Mouse (Mus musculus) CH12.LX (cell line): ENCODE measurements around the gene C2cd3. TPM values are rescaled to one million over a fixed set of nuclear protein-coding genes. Genes with fewer than 3 reads are reported as not detected.

Experiments
- DNase-seq: peaks from one replicate; pipeline ENCODE4 v3.0.0-alpha.2; 2013; ENCODE audit errors: extremely low read depth
- H3K27ac ChIP-seq: 2 replicates; pipeline ENCODE4 v1.5.1; 2012; ENCODE audit warnings: low read depth, mild to moderate bottlenecking, control low read depth, moderate library complexity; ENCODE audit not compliant: insufficient read depth
- H3K27me3 ChIP-seq: replicated peaks from 2 replicates; pipeline ENCODE3; 2012; ENCODE audit warnings: inconsistent platforms
- H3K36me3 ChIP-seq, 2 experiments: replicated peaks in 1 of 2; 2 replicates each; pipeline versions ENCODE3 to v1.6.1; 2012; ENCODE audit warnings: inconsistent platforms in 1 of 2, low read length in 1 of 2, mild to moderate bottlenecking in 1 of 2, mixed read lengths in 1 of 2, moderate library complexity in 1 of 2; ENCODE audit not compliant: control insufficient read depth in 1 of 2, insufficient read depth in 1 of 2
- H3K4me1 ChIP-seq, 2 experiments: 2 replicates each; pipeline ENCODE4 v1.6.1; 2012; ENCODE audit warnings: inconsistent platforms in 1 of 2, moderate library complexity in 1 of 2; ENCODE audit not compliant: insufficient read depth in 2 of 2, control insufficient read depth in 1 of 2
- H3K4me2 ChIP-seq: 2 replicates; pipeline ENCODE4 v1.6.1; 2012; ENCODE audit warnings: low read depth, mild to moderate bottlenecking, control low read depth; ENCODE audit not compliant: poor library complexity, insufficient read depth, severe bottlenecking
- H3K4me3 ChIP-seq, 3 experiments: fragments of 150-350 bp in 1 of 3; sonication (generic) in 1 of 3; replicated peaks in 1 of 3; 2 replicates each; pipeline versions ENCODE3 to v1.5.1; 2011 to 2012; ENCODE audit warnings: low read depth in 2 of 3, low read length in 2 of 3, mild to moderate bottlenecking in 2 of 3, moderate library complexity in 2 of 3, control low read depth in 1 of 3, improper control_type of control experiment in 1 of 3, inconsistent platforms in 1 of 3, mixed read lengths in 1 of 3; ENCODE audit not compliant: poor library complexity in 1 of 3
- H3K79me2 ChIP-seq: replicated peaks from 2 replicates; pipeline ENCODE4 v1.6.1; 2012; ENCODE audit warnings: mild to moderate bottlenecking, moderate library complexity; ENCODE audit not compliant: control insufficient read depth, poor library complexity, insufficient read depth, severe bottlenecking; ENCODE audit errors: extremely low read depth
- H3K9ac ChIP-seq: 2 replicates; pipeline ENCODE4 v1.6.1; 2012; ENCODE audit warnings: low read depth, mild to moderate bottlenecking, control low read depth, moderate library complexity; ENCODE audit not compliant: insufficient read depth
- H3K9me3 ChIP-seq: replicated peaks from 2 replicates; pipeline ENCODE3; 2012; ENCODE audit warnings: low read length, inconsistent platforms, mixed read lengths
- BHLHE40 ChIP-seq: IDR thresholded peaks from 2 replicates; pipeline ENCODE4 v1.6.1; 2011; ENCODE audit warnings: mild to moderate bottlenecking, low read depth, low read length, improper control_type of control experiment
- CHD2 ChIP-seq: IDR thresholded peaks from 2 replicates; pipeline ENCODE4 v1.6.1; 2011; ENCODE audit warnings: low read length, improper control_type of control experiment
- ELF1 ChIP-seq: IDR thresholded peaks from 2 replicates; pipeline ENCODE4 v1.6.1; 2014; ENCODE audit warnings: low read depth, mild to moderate bottlenecking, inconsistent platforms, low read length, improper control_type of control experiment
- EP300 ChIP-seq: IDR thresholded peaks from 2 replicates; pipeline ENCODE4 v1.6.1; 2011; ENCODE audit warnings: low read length, improper control_type of control experiment
- ETS1 ChIP-seq: conservative IDR thresholded peaks from 2 replicates; pipeline ENCODE4 v1.6.1; 2012; ENCODE audit warnings: low read depth, mild to moderate bottlenecking, inconsistent platforms, low read length, improper control_type of control experiment, moderate library complexity
- GABPA ChIP-seq: IDR thresholded peaks from 2 replicates; pipeline ENCODE4 v1.6.1; 2012; ENCODE audit warnings: low read depth, low read length, improper control_type of control experiment, inconsistent platforms; ENCODE audit not compliant: insufficient replicate concordance
- HCFC1 ChIP-seq: IDR thresholded peaks from 2 replicates; pipeline ENCODE4 v1.6.1; 2012; ENCODE audit warnings: low read depth, mild to moderate bottlenecking, inconsistent platforms, low read length, improper control_type of control experiment
- IRF4 ChIP-seq: IDR thresholded peaks from 2 replicates; pipeline ENCODE4 v1.6.1; 2014; ENCODE audit warnings: low read depth, mild to moderate bottlenecking, inconsistent platforms, low read length, improper control_type of control experiment
- JUN ChIP-seq: IDR thresholded peaks from 2 replicates; pipeline ENCODE4 v1.6.1; 2011; ENCODE audit warnings: low read depth, mild to moderate bottlenecking, low read length, improper control_type of control experiment, moderate library complexity; ENCODE audit not compliant: insufficient read depth
- MAFK ChIP-seq: IDR thresholded peaks from 2 replicates; pipeline ENCODE4 v1.6.1; 2011; ENCODE audit warnings: low read length, improper control_type of control experiment; ENCODE audit not compliant: insufficient replicate concordance
- MAX ChIP-seq: IDR thresholded peaks from 2 replicates; pipeline ENCODE4 v1.6.1; 2011; ENCODE audit warnings: low read length, improper control_type of control experiment
- MAZ ChIP-seq: IDR thresholded peaks from 2 replicates; pipeline ENCODE4 v1.6.1; 2012; ENCODE audit warnings: low read depth, mild to moderate bottlenecking, inconsistent platforms, low read length, improper control_type of control experiment, moderate library complexity
- NELFE ChIP-seq: IDR thresholded peaks from 2 replicates; pipeline ENCODE4 v1.6.1; 2011; ENCODE audit warnings: low read depth, low read length, improper control_type of control experiment
- POLR2AphosphoS2 ChIP-seq: IDR thresholded peaks from 2 replicates; pipeline ENCODE4 v1.6.1; 2011; ENCODE audit warnings: low read depth, low read length, improper control_type of control experiment
- RCOR1 ChIP-seq: conservative IDR thresholded peaks from 2 replicates; pipeline ENCODE4 v1.6.1; 2012; ENCODE audit warnings: low read depth, mild to moderate bottlenecking, inconsistent platforms, low read length, improper control_type of control experiment
- SIN3A ChIP-seq: IDR thresholded peaks from 2 replicates; pipeline ENCODE4 v1.6.1; 2012; ENCODE audit warnings: low read length, improper control_type of control experiment, inconsistent platforms
- SMC3 ChIP-seq: IDR thresholded peaks from 2 replicates; pipeline ENCODE4 v1.6.1; 2011; ENCODE audit warnings: low read depth, low read length, improper control_type of control experiment
- TBP ChIP-seq: conservative IDR thresholded peaks from 2 replicates; pipeline ENCODE4 v1.6.1; 2011; ENCODE audit warnings: low read depth, low read length, improper control_type of control experiment
- TCF12 ChIP-seq: IDR thresholded peaks from 2 replicates; pipeline ENCODE4 v1.6.1; 2014; ENCODE audit warnings: low read depth, mild to moderate bottlenecking, inconsistent platforms, low read length, improper control_type of control experiment
- UBTF ChIP-seq: IDR thresholded peaks from 2 replicates; pipeline ENCODE4 v1.6.1; 2012; ENCODE audit warnings: low read depth, mild to moderate bottlenecking, inconsistent platforms, low read length, improper control_type of control experiment, moderate library complexity
- USF1 ChIP-seq: IDR thresholded peaks from 2 replicates; pipeline ENCODE4 v1.6.1; 2014; ENCODE audit warnings: low read depth, mild to moderate bottlenecking, inconsistent platforms, low read length, improper control_type of control experiment
- USF2 ChIP-seq: conservative IDR thresholded peaks from 2 replicates; pipeline ENCODE4 v1.6.1; 2011; ENCODE audit warnings: low read depth, low read length, improper control_type of control experiment
- ZMIZ1 ChIP-seq: IDR thresholded peaks from 2 replicates; pipeline ENCODE4 v1.6.1; 2012; ENCODE audit warnings: low read depth, mild to moderate bottlenecking, inconsistent platforms, low read length, improper control_type of control experiment
- ZNF384 ChIP-seq: IDR thresholded peaks from 2 replicates; pipeline ENCODE4 v1.6.1; 2012; ENCODE audit warnings: low read depth, low read length, improper control_type of control experiment, inconsistent platforms
- dilution Hi-C: fragments of 300-500 bp; cut with MboI; formaldehyde crosslinking; loops from 2 replicates; pipeline ENCODE4 v1.14.3; 2020; ENCODE audit warnings: low sequenced_read_pairs; ENCODE audit not compliant: extremely low pct_unique_long_range_greater_than_20kb, extremely low pct_ligation_motif_present
- in situ Hi-C: fragments of 300-500 bp; cut with MboI; formaldehyde crosslinking; loops from 3 replicates; pipeline ENCODE4 v1.14.3; 2019; ENCODE audit warnings: low sequenced_read_pairs, low pct_ligation_motif_present, low pct_unique_long_range_greater_than_20kb, mixed read lengths
- polyA plus RNA-seq: library from polyadenylated mRNA; unstranded; fragments of >175 nt; gene quantifications from 2 replicates; pipeline ENCODE4 v1.2.1, GENCODE M21; 2012; ENCODE audit warnings: low read depth; ENCODE audit not compliant: insufficient read length
- total RNA-seq, 2 experiments: library from RNA; depleted of rRNA; stranded (reverse); fragments of 300-350 nt in 1 of 2; fragments of >200 nt in 1 of 2; gene quantifications; 2 replicates each; pipeline ENCODE4 v1.2.3; 2012 to 2014

Gene C2cd3
- total and polyA plus RNA-seq, 3 experiments, result 11.7 to 25.0 (median 16.7) TPM

DNA sequence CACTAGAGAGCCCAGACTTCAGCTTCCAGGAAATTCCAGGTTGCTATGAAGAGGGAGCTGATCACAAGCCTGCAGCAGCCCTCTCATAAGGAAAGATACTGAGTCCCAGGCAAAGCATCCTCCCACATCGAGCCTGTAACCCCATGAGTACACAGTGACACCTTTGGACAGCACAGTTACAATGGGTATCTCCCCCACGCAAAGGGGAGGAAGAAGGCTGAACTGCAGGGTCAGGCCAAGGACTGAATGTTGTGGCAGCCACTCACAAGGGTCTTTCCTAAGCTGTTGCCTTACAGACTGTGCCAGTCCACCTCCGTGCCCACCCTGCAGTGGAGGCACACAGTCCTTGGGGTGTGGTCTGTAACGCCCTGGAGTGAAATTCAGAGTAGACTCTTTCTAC is 134.5 kb downstream of the C2cd3 start:
- dilution Hi-C loops, result no loop called here
- Histone ChIP-seq H3K79me2 (no peaks in the 10 kb centered on the region), H3K4me2 (0 out of 2 replicates have a peak overlapping the region, but pooled peaks have one; percentile 14), H3K36me3 (peaks cover 2 to 60% of the 10 kb centered on the region in 2 experiments), H3K27me3 (no peaks in the 10 kb centered on the region), H3K4me1 (peaks cover 28 to 85% of the 10 kb centered on the region in 2 experiments), H3K4me3 (no peak overlapping the region), H3K9ac (no peak overlapping the region), H3K9me3 (no peaks in the 10 kb centered on the region), H3K27ac (peak overlapping the region; percentile 68)
- DNase-seq, result no peak
- in situ Hi-C loops, result no loop called here
- TF ChIP-seq TCF12 (0 out of 2 replicates have a peak, but pooled peaks have one; percentile 8), NELFE (no peak)
- TF ChIP-seq, all 38 proteins: peak for 1

DNA sequence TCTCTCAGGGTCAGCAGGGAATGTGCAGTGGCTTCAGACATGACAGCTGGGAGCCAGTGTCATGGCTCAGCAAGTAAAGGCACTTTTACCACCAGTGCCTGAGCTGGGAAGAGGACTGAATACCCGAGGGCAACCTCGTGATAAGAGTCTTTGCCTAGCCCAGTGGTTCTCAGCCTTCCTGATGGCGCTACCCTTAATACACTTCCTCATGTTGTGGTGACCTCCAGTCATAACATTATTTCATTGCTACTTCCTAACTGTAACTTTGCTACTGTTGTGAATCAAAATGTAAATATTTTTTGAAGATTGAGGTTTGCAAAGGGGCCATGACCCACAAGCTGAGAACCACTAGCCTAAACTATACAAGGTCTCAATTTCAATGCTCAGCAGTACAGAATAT is 136.6 kb downstream of the C2cd3 start:
- TF ChIP-seq IRF4, result peak; percentile 46; the same call in 1 of the 2 replicates
- TF ChIP-seq MAFK, result no peak
- no peak for TF ChIP-seq USF1
- no peak for TF ChIP-seq ZMIZ1
- peak; percentile 51 for TF ChIP-seq EP300
- TF ChIP-seq, all 38 proteins: peak for 2
- DNase-seq, result peak; percentile 61
- Histone ChIP-seq H3K4me3 (no peak overlapping the region), H3K36me3 (peaks cover 2 to 46% of the 10 kb centered on the region in 2 experiments), H3K4me1 (peaks cover 25 to 73% of the 10 kb centered on the region in 2 experiments), H3K4me2 (no peak overlapping the region), H3K9ac (no peak overlapping the region; the same call in 1 of the 2 replicates), H3K9me3 (no peaks in the 10 kb centered on the region), H3K79me2 (no peaks in the 10 kb centered on the region), H3K27ac (no peak overlapping the region), H3K27me3 (no peaks in the 10 kb centered on the region)
- in situ Hi-C loops, result no loop called here
- dilution Hi-C loops, result no loop called here

DNA sequence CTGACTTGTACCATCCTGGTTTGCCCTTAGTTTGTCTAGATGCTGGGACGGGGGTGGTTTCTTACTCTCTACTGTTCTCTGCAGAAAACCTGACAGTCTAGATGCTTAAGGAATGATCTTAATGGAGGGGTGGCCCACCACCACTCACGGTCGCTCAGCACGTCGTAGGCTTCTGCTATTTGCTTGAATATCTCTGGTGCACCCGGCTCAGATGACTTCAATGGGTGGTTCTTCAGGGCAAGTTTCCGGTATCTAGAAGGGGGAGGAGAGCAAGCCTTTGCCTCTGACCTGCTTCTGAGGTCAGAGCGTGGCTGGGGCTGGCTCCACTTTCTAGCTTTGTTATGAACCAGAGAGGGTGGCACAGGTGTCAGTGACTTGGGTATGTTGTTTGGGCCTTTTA is 139.6 kb downstream of the C2cd3 start:
- Histone ChIP-seq H3K4me1 (peaks cover 13 to 46% of the 10 kb centered on the region in 2 experiments), H3K27me3 (no peaks in the 10 kb centered on the region), H3K4me2 (peak overlapping the region; percentile 79), H3K9me3 (no peaks in the 10 kb centered on the region), H3K36me3 (peaks cover 1 to 22% of the 10 kb centered on the region in 2 experiments), H3K79me2 (no peaks in the 10 kb centered on the region), H3K9ac (peak overlapping the region; percentile 70), H3K4me3 (peak overlapping the region; percentile 70 to 78 (median 70)), H3K27ac (peak overlapping the region; percentile 39)
- dilution Hi-C loops, result no loop called here
- DNase-seq, result peak; percentile 87
- in situ Hi-C loops, result no loop called here
- TF ChIP-seq UBTF (no peak), MAX (peak; percentile 26; the same call in 1 of the 2 replicates), RCOR1 (no peak), EP300 (no peak), JUN (no peak), HCFC1 (peak; percentile 52; the same call in 1 of the 2 replicates), TBP (peak; percentile 81; the same call in 1 of the 2 replicates), SMC3 (no peak), POLR2AphosphoS2 (peak; percentile 92; the same call in 1 of the 2 replicates), ZMIZ1 (peak; percentile 45; the same call in 1 of the 2 replicates), CHD2 (peak; percentile 30; the same call in 1 of the 2 replicates), NELFE (peak; percentile 91), USF2 (no peak; the same call in 1 of the 2 replicates), MAZ (0 out of 2 replicates have a peak, but pooled peaks have one; percentile 34), BHLHE40 (no peak; the same call in 1 of the 2 replicates), GABPA (no peak), ETS1 (0 out of 2 replicates have a peak, but pooled peaks have one; percentile 30), SIN3A (peak; percentile 70; the same call in 1 of the 2 replicates), ELF1 (peak; percentile 72), ZNF384 (no peak)
